ENCODE assay signal across 8 mouse cellular contexts in the genomic region with DNA sequence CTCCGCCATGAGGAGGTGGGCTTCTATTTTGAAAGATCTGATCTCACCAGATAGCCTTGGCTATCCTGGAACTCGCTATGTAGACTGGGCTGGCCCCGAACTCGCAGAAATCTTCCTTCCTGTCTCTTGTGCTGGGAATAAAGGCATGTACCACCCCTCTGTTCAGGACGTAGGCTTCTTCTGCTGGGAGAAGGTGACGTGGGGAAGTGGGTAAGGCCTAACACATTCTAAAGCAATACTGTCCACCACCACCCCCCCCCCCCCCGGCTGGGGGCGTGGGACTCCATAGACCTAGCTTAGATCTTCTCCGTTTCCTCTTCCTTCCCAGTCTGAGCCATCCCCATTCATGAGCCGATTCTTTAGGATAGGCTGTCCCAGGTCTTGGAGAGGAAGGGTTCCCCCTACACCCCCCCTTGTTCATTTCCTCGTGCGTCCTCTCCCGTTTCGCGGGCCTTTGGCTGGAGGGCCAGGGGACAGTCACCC. TPM values are rescaled to one million over a fixed set of nuclear protein-coding genes. Genes with fewer than 3 reads are reported as not detected.
DNase-seq lines count a peak whose midpoint lies in the region; ATAC-seq and TF ChIP-seq lines count a peak whose summit lies in the region.

No protein-coding gene starts in this region.

- WGBS in hindbrain, embryonic 12.5 days = 0% methylated on average over 15 of the region's 15 CpGs
- WGBS in liver, embryonic 16.5 days (ENCODE audit: insufficient replicate concordance) = 2% methylated on average over 15 of the region's 15 CpGs
- WGBS in stomach, postnatal 0 days = 2% methylated on average over 15 of the region's 15 CpGs

- H3K27ac ChIP-seq in hindbrain, embryonic 12.5 days = peak overlapping the region; percentile 97
- H3K27ac ChIP-seq in liver, embryonic 16.5 days (ENCODE audit: low read length) = peak overlapping the region; percentile 69; the same call in 1 of the 2 replicates
- peak overlapping the region; percentile 90 for H3K27ac ChIP-seq in stomach, postnatal 0 days (replicated peaks)

- no peak for TF ChIP-seq EP300 in stomach, postnatal 0 days (optimal IDR thresholded peaks at IDR 0.05)

- ATAC-seq in hindbrain, embryonic 12.5 days (ENCODE audit: low FRiP score) = peak; percentile 62
- peak; percentile 20 for ATAC-seq in liver, embryonic 16.5 days (ENCODE audit: low read depth)
- peak; percentile 43; the same call in 1 of the 2 replicates for ATAC-seq in stomach, postnatal 0 days (ENCODE audit: low FRiP score, low TSS enrichment)

- peaks cover 8% of the 10 kb centered on the region for H3K36me3 ChIP-seq in hindbrain, embryonic 12.5 days
- no peaks in the 10 kb centered on the region for H3K36me3 ChIP-seq in liver, embryonic 16.5 days (ENCODE audit: control insufficient read depth, insufficient read depth)
- H3K36me3 ChIP-seq in stomach, postnatal 0 days (ENCODE audit: control insufficient read depth, insufficient read depth, low read length) = no peaks in the 10 kb centered on the region

- DNase-seq in heart, adult 18-20 months = peak; percentile 7 to 44
- DNase-seq in heart, postnatal 14 days = no peak
- DNase-seq in brain, embryonic 14.5 days (ENCODE audit: low read depth) = peak; percentile 75
- peak; percentile 41 for DNase-seq in stomach, postnatal 0 days (ENCODE audit: low spot score)
- no peak for DNase-seq in left cerebral cortex, postnatal 36 days (ENCODE audit: low spot score in 2 of 2)
- DNase-seq in yolk sac, embryonic 10.5 days (ENCODE audit: low spot score) = no peak

- no peaks in the 10 kb centered on the region for H3K9me3 ChIP-seq in hindbrain, embryonic 12.5 days (replicated peaks)
- H3K9me3 ChIP-seq in liver, embryonic 16.5 days (replicated peaks; ENCODE audit: control insufficient read depth, low read length) = no peaks in the 10 kb centered on the region
- no peaks in the 10 kb centered on the region for H3K9me3 ChIP-seq in stomach, postnatal 0 days (ENCODE audit: control insufficient read depth, low read length)

- TF ChIP-seq POLR2A in brain, embryonic 14.5 days (IDR thresholded peaks at IDR 0.05; ENCODE audit: borderline replicate concordance, extremely low read depth, insufficient read depth, insufficient read length, poor library complexity, severe bottlenecking) = no peak

- H3K27me3 ChIP-seq in hindbrain, embryonic 12.5 days = peaks cover 6% of the 10 kb centered on the region
- H3K27me3 ChIP-seq in liver, embryonic 16.5 days (ENCODE audit: control insufficient read depth, insufficient read depth, low read depth, low read length) = peaks cover 54% of the 10 kb centered on the region
- H3K27me3 ChIP-seq in stomach, postnatal 0 days (ENCODE audit: control insufficient read depth, insufficient read depth, low read length) = no peaks in the 10 kb centered on the region

- no peak for TF ChIP-seq CTCF in brain, embryonic 14.5 days (IDR thresholded peaks at IDR 0.05; ENCODE audit: borderline replicate concordance, extremely low read depth, insufficient read depth, insufficient read length)
- TF ChIP-seq CTCF in stomach, postnatal 0 days (IDR thresholded peaks at IDR 0.05; ENCODE audit: low read depth) = no peak

- intact Hi-C loops in heart, postnatal 14 days (cut with DNase I) = loop anchor here (1.0 to 5.0 kb wide), 3 partner anchors 41 to 74 kb away; no protein-coding TSS in a partner anchor
- intact Hi-C loops in left cerebral cortex, postnatal 36 days (cut with DNase I) = loop anchor here (10.0 kb wide), 1 partner anchor 303 kb away; no protein-coding TSS in a partner anchor

- H3K4me1 ChIP-seq in hindbrain, embryonic 12.5 days = peaks cover 39% of the 10 kb centered on the region
- peaks cover 12% of the 10 kb centered on the region for H3K4me1 ChIP-seq in liver, embryonic 16.5 days (ENCODE audit: control insufficient read depth, low read depth, low read length)
- peaks cover 6% of the 10 kb centered on the region; the same call in 1 of the 2 replicates for H3K4me1 ChIP-seq in stomach, postnatal 0 days (replicated peaks; ENCODE audit: control insufficient read depth, insufficient read depth)

- H3K4me2 ChIP-seq in hindbrain, embryonic 12.5 days (replicated peaks) = peak overlapping the region; percentile 94
- H3K4me2 ChIP-seq in liver, embryonic 16.5 days (ENCODE audit: low read depth, low read length) = peak overlapping the region; percentile 64
- peak overlapping the region; percentile 69 for H3K4me2 ChIP-seq in stomach, postnatal 0 days (replicated peaks; ENCODE audit: low read depth)

- H3K4me3 ChIP-seq in hindbrain, embryonic 12.5 days = peak overlapping the region; percentile 97
- peak overlapping the region; percentile 56 for H3K4me3 ChIP-seq in liver, embryonic 16.5 days (ENCODE audit: low read depth, low read length)
- H3K4me3 ChIP-seq in stomach, postnatal 0 days (ENCODE audit: low read depth, low read length) = peak overlapping the region; percentile 72

- peak overlapping the region; percentile 99 for H3K9ac ChIP-seq in hindbrain, embryonic 12.5 days
- peak overlapping the region; percentile 44 for H3K9ac ChIP-seq in liver, embryonic 16.5 days (ENCODE audit: low read depth, low read length)
- H3K9ac ChIP-seq in stomach, postnatal 0 days (ENCODE audit: low read length) = peak overlapping the region; percentile 81

RNA-seq across cellular contexts. Expression of a gene that starts 1.3 kb away (rescaled TPM):
- 10 to 100 TPM; 18.2 to 21.6 TPM for total RNA-seq in heart, adult 18-20 months (2021)
- total RNA-seq in heart, postnatal 14 days (2021) = 10 to 100 TPM; 47.3 to 68.9 TPM
- 634 and 658 TPM in 2 replicates for polyA plus RNA-seq in brain, embryonic 14.5 days (2012; rRNA removed)
- 699 and 764 TPM in 2 replicates for polyA plus RNA-seq in hindbrain, embryonic 12.5 days (2016; fragmentation: Nextera tagmentation; extraction: Ambion mirVana)
- 19.6 and 20.4 TPM in 2 replicates for polyA plus RNA-seq in liver, embryonic 16.5 days (2015; fragmentation: Nextera tagmentation; extraction: Ambion mirVana)
- 42.0 and 42.7 TPM in 2 replicates for polyA plus RNA-seq in stomach, postnatal 0 days (2015; fragmentation: Nextera tagmentation; extraction: Ambion mirVana)
- 100 to 1,000 TPM; 310 to 396 TPM for total RNA-seq in left cerebral cortex, postnatal 36 days (2021)

RNA-seq across cellular contexts. Expression of a gene that starts 54.9 kb away (rescaled TPM):
- total RNA-seq in heart, adult 18-20 months (2021) = 1,000 to 10,000 TPM in 1 of 2 experiments, 100 to 1,000 TPM in 1; 875 to 1,008 TPM
- 1,000 to 10,000 TPM; 1,025 to 1,358 TPM for total RNA-seq in heart, postnatal 14 days (2021)
- polyA plus RNA-seq in brain, embryonic 14.5 days (2012; rRNA removed) = 3,867 and 5,124 TPM in 2 replicates
- 14,392 and 16,600 TPM in 2 replicates for polyA plus RNA-seq in hindbrain, embryonic 12.5 days (2016; fragmentation: Nextera tagmentation; extraction: Ambion mirVana)
- polyA plus RNA-seq in liver, embryonic 16.5 days (2015; fragmentation: Nextera tagmentation; extraction: Ambion mirVana) = 6,197 and 6,568 TPM in 2 replicates
- 14,823 and 16,187 TPM in 2 replicates for polyA plus RNA-seq in stomach, postnatal 0 days (2015; fragmentation: Nextera tagmentation; extraction: Ambion mirVana)
- total RNA-seq in left cerebral cortex, postnatal 36 days (2021) = 1,000 to 10,000 TPM; 2,229 to 2,541 TPM

Comparison
In these comparisons a context has a peak if more than half of its experiments do, and no peak if none do; other contexts are left out.
1. DNase-seq: peak in heart, adult 18-20 months (2 of 2), brain, embryonic 14.5 days (single experiment) and stomach, postnatal 0 days (single experiment); none in heart, postnatal 14 days (0 of 2), left cerebral cortex, postnatal 36 days (0 of 2) and yolk sac, embryonic 10.5 days (single experiment).
2. H3K9ac ChIP-seq: peak in every context shown above with its lines; median percentile 99 in hindbrain, embryonic 12.5 days; 81 in stomach, postnatal 0 days; 44 in liver, embryonic 16.5 days.
3. RNA of a gene that starts 1.3 kb away (polyA plus RNA-seq): 699 to 764 TPM in hindbrain, embryonic 12.5 days and 634 to 658 TPM in brain, embryonic 14.5 days; 42.0 to 42.7 TPM in stomach, postnatal 0 days and 19.6 to 20.4 TPM in liver, embryonic 16.5 days; every median in the first group is over 10 times any median in the second.
4. Peak in every context shown above with its lines, with median percentiles within 50 percentile points of each other: ATAC-seq, H3K27ac ChIP-seq, H3K4me2 ChIP-seq and H3K4me3 ChIP-seq.